ENCODE assay signal across 16 mouse cellular contexts in genomic region chr7:137414710-137415109, GRCm38 (mm10).
"Had no signal": no experiment of that assay in that cellular context is flagged by ENCODE, and none has a peak within 500 bp of the region (broad histone marks: within the 10 kb centered on the region; RNA-seq: fewer than 3 reads in every experiment).

No protein-coding gene starts in this region.

- H3K9me3 ChIP-seq: limb, embryonic 13.5 days; megakaryocyte, embryonic 14.5 days; midbrain, embryonic 15.5 days; neural tube, embryonic 13.5 days; stomach, embryonic 15.5 days had no signal

- H3K36me3 ChIP-seq: limb, embryonic 13.5 days; midbrain, embryonic 15.5 days; neural tube, embryonic 13.5 days; stomach, embryonic 15.5 days had no signal

- H3K4me3 ChIP-seq: limb, embryonic 13.5 days; megakaryocyte, embryonic 14.5 days; midbrain, embryonic 15.5 days; neural tube, embryonic 13.5 days; stomach, embryonic 15.5 days had no signal

- H3K4me1 ChIP-seq: stomach, embryonic 15.5 days had no signal

- H3K9ac ChIP-seq: limb, embryonic 13.5 days; liver, embryonic 14.5 days; midbrain, embryonic 15.5 days; neural tube, embryonic 13.5 days; stomach, embryonic 15.5 days had no signal

- H3K27ac ChIP-seq: limb, embryonic 13.5 days; liver, embryonic 14.5 days; midbrain, embryonic 15.5 days; neural tube, embryonic 13.5 days; stomach, embryonic 15.5 days had no signal

- DNase-seq: kidney, adult 8-10 months; kidney, postnatal 25 days; left cerebral cortex, postnatal 4 days; lung, adult 18-20 months; lung, postnatal 4 days; retina, postnatal 1 day; right cerebral cortex, postnatal 4 days; thymus, postnatal 4 days had no signal

- H3K27me3 ChIP-seq: limb, embryonic 13.5 days; midbrain, embryonic 15.5 days; neural tube, embryonic 13.5 days; stomach, embryonic 15.5 days had no signal

- H3K4me2 ChIP-seq: limb, embryonic 13.5 days; midbrain, embryonic 11.5 days; midbrain, embryonic 15.5 days; neural tube, embryonic 13.5 days; stomach, embryonic 15.5 days had no signal

- ATAC-seq: lung, postnatal 0 days; midbrain, embryonic 15.5 days had no signal
